Mouse (Mus musculus) cerebellum, adult 9-11 months (tissue): Measurements from ENCODE around the gene Nsmce4a.
"Not testable (repeated sequence)": the region's sequence is repeated elsewhere in the genome, so short reads cannot be mapped to it uniquely, and the experiment has no call there.

ENCODE experiments used
- DNase-seq: peaks from one replicate; pipeline ENCODE4 v3.0.0; 2022

The Nsmce4a gene

GRCm38 (mm10) chr7:130572821-130573220, at the start of gene Nsmce4a:
Gene Nsmce4a, minus strand, starts transcription at chr7:130573118.
- DNase-seq = no peak

GRCm38 (mm10) chr7:130622359-130622758, 49.4 kb upstream of the Nsmce4a start:
- no peak for DNase-seq

DNA sequence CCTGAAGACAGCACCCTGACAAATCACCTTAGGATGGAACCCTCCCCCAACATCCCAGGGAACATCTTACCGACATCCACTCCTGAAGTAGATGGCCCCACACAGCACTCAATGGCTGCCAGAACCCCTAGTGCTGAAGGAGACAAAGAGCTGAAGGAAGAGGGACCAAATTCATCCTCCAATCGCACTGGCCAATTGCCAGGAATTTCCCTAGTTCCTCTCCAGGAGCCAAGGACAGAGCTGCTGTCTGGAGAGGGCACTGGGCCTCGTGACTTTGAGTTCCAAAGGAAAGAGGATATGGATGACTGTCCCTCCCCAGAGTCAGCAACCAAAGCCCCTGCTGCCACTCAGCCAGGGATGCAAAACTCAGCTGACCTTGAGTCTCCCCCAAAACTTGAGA, 49.0 kb upstream of the Nsmce4a start:
- DNase-seq = no peak

DNA sequence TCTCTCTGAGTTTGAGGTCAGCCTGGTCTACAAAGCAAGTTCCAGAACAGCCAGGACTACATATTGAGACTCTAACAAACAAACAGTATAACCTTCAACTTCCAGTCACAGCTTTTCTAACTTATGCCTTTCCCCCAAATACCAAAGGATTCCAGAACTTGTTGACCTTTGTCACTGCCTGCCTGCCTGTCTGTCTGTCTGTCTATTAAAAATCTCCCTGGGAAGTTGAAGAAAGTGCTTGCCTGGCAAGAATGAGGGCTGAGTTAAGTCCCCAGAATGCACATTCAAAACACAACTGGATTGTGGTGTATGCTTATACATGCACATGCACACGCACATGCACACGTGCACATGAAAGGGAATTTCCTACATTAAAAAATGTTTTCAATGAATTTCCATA, 48.1 kb upstream of the Nsmce4a start:
- no peak for DNase-seq

DNA sequence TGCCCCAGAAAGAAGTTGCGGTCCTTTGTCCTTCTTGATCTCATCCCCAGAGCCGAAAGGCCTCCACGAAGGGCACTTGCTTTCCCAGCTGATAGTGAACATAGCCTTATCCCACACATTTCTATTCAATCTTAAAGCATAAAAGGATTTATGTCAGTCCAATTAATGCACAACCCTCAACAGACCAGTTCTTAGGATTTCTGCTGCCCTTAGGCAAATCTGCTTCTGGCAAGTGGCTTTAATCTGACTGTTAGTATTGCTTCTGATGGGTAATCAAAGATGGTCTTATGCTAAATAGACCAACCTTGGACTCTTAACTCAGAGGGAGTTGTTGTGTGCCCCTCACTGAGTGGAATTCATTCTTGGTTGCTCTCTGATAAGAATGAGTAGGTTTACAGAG, 44.7 kb upstream of the Nsmce4a start:
- DNase-seq = no peak

- DNase-seq = no peak
Observed at GRCm38 (mm10) chr7:130613973-130614372, 41.1 kb upstream of the Nsmce4a start.

DNA sequence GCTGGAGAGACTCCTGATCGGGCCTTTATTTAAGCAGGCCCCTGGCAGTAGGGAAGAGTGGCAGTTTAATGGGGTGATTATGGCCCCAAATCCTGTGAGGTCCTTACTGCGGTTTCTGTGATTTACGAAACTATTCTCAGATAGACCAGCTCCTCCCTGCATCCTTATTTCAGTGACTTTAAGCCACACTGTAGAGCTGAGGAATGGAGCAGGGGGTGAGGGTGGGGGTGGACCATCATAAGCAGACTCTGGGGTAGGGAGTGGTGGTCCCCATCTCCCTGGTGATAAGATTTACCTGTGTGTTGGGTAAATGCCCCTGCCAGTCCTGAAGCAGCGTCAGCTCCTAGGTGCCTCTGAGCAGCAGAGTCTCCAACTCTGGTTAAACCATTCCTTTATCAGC, 34.0 kb upstream of the Nsmce4a start:
- DNase-seq = no peak

GRCm38 (mm10) chr7:130605111-130605510, 32.2 kb upstream of the Nsmce4a start:
- no peak for DNase-seq

DNA sequence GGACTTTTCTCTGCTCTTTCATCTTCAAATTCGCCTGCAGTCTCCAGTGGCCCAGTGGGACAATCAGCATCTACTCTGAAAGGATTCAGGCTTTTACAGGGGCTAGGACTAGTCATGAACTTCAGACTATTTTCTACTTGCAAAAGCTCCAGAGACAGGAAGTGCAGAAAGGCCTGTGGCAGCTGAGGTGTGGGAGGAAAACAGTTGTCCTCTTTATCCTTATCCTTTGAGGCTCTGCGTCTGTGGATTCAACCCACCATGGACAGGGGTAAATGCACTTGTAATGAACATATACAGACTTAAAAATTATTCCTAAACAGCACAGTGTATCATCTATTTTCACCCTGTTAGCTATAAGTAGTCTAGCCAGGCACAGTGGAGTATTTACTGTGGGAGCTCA, 31.5 kb upstream of the Nsmce4a start:
- DNase-seq = no peak

- DNase-seq = no peak
Observed at GRCm38 (mm10) chr7:130603556-130603955, 30.6 kb upstream of the Nsmce4a start.

DNA sequence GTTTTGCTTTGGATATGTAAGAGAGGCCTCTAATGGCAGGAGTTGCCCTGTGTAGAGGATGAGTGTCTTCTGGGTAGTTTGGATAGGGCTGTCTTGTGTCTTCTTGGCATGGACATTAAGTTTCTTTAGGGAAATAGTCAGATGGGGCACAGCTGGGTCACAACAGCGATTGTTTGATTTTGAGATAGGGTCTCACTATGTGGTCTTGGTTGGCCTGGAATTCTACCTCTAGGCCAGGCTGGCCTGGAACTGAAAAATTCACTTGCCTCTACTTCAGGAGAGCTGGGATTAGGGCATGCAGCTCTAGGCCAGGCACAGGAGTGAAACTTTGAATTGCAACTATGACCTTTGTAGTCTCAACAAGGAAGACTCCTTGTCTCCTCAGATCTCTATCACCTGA, 29.9 kb upstream of the Nsmce4a start:
- no peak for DNase-seq

- DNase-seq = no peak
Observed at GRCm38 (mm10) chr7:130600546-130600945, 27.6 kb upstream of the Nsmce4a start.

DNA sequence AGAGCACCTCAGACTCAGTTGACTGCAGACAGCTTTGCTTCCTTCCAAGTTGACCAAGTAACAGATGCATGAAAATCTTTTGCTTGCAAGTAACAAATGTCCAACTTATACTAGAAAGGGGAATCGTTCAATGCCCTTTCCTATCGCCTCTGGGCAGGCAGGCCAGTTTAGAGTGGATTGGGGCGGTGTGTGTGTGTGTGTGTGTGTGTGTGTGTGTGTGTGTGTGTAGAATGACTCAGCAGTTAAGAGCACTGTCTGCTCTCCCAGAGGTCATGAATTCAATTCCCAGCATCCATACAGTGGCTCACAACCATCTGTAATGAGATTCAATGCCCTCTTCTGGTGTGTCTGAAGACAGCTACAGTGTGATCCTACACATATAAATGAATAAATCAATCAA, 27.2 kb upstream of the Nsmce4a start:
- DNase-seq = no peak

DNA sequence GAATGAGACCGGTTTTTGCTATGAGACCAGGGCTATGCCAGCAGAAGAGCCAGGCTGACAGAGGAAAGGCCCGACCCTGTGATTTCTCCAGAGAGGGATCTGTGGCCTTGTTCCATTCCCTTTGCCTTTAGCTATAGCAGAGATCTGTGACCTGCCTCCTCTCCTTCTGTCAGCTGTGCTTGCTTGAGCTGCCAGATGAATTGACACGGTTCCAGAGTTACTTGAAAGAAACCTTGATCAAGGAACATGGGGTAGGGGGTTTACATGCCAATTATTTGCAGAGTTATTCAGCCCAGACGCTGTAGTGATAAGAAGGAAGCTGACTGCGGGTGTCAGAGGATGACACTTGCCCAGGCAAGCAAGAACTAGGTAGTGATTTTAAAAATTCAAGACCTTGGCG, 24.6 kb upstream of the Nsmce4a start:
- DNase-seq = no peak

GRCm38 (mm10) chr7:130596079-130596855, 23.3 kb upstream of the Nsmce4a start:
- DNase-seq = not testable (repeated sequence)

GRCm38 (mm10) chr7:130593375-130594239, 20.7 kb upstream of the Nsmce4a start:
- DNase-seq = not testable (repeated sequence)

- not testable (repeated sequence) for DNase-seq
Observed at GRCm38 (mm10) chr7:130592975-130593374, 20.1 kb upstream of the Nsmce4a start.

GRCm38 (mm10) chr7:130590845-130591437, 18.0 kb upstream of the Nsmce4a start:
- no peak for DNase-seq

DNA sequence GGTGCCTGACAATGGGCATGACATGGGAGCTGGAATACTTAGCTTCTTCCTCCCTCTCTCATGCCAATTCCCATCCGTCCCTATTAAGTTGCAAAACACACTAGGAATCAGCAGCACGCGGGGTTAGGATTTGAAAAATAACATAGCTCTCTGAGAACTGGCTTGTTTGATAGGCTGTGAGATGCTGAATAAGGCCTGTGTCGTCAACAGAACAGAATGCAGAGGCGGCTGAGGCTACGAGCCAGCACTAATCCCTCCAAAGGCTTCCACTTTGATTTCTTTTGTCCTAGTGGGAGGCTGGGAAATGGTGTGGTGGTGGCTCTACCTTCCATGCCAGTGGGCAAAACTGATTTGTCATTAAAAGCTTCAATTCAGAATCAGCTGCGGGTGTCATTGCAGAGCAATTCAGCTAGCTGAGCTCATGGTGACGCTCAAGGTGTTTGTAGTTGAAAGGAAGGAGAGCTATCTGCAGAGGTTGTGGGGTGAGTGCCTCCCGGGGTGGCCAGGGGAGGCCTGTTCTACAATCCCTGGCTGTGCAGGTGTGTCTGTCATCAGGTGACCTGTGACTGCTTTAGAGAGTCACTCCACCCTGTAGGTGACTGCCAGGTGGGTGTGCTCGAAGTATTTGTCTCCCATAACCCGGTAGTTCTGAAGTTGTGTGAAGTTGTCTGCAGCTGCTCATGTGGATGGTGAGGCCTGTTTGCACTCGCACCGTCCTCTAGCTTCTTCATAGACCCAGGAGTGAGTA, 17.3 kb upstream of the Nsmce4a start:
- no peak for DNase-seq

GRCm38 (mm10) chr7:130586521-130587072, 13.7 kb upstream of the Nsmce4a start:
- DNase-seq = no peak

GRCm38 (mm10) chr7:130578607-130579006, 5.7 kb upstream of the Nsmce4a start:
- no peak for DNase-seq

GRCm38 (mm10) chr7:130578066-130578465, 5.1 kb upstream of the Nsmce4a start:
- DNase-seq = no peak
